Mouse (Mus musculus): ENCODE data around the gene Ctsh. TPM values are rescaled to one million over a fixed set of nuclear protein-coding genes. Genes with fewer than 3 reads are reported as not detected.
"Not testable (repeated sequence)": the region's sequence is repeated elsewhere in the genome, so short reads cannot be mapped to it uniquely, and the experiment has no call there.

Ctsh gene
- total RNA-seq, 2 experiments from 2014 or later: 56.0 to 58.4 TPM

DNA sequence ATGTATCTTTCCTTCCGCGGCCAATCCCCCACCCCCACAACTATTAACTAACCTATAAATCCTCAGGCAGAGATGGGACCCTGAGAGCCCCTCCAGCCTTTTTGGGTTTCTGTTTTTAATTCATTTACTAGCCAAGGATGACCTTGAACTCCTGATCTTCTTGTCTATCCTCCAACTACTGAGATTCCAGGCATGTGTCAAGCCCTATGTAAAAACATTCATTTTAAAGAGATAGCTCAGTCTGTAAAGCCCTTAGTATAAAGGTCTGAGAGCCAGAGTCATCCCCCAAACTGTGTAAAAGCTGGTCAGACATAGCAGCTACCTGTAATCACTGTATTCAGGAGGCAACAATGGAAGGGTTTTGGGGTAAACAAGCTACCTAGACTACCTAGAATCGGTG, 2.0 kb downstream of the Ctsh start:
- intact Hi-C loops (cut with DNase I): no loop called here
- DNase-seq: no peak

DNA sequence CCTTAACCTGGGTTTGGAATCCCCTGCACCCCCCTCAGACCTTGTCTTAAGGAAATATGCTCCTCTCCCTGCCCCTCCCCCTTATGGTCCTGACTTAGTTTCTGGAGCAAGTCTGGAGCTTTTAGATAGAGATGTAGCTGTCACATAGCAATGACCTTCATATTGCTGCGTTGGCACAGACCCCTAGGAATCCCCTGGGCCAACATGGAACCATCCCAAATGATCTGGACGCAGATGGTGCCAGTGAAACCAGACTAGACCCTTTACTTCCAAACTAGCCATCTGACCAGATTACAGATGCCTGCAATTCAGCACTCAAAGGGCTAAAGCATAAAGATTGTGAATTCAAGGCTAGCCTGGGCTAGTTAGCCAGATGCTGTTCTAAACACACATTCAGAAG, 2.8 kb downstream of the Ctsh start:
- DNase-seq: no peak
- intact Hi-C loops (cut with DNase I): no loop called here

DNA sequence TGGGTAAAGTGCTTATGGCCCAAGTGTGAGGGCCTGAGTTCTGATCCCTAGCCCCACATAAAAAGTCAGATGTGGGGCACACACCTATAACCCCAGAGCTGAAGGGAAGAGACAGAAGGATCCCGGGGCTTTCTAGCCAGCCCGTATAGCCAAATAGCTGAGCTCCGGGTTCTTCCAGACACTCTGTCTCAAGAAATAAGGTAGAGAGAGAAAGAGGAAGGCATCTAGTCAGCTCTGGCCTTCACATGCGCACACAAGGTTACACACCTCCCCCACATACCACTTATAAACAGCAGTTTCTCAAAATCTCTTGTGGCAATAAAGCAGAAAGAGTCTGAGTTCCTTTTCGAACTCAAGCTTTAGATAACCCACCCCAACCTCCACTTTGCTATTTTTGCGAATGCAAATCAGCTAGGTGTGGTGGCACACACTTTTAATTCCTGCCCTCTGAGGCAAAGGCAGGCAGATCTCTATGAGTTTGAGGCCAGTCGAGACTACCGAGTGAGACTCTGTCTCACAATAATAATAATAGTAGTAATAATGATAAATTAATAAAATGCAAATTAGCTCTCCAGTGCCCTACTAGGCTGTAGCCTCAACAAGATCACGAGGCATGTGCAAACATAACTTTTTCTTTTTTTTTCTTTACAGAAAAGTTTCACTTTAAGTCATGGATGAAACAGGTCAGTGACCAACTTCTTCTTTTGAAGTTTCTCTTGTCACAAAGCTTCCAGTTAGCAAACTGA, 6.0 kb downstream of the Ctsh start:
- DNase-seq: no peak
- intact Hi-C loops (cut with DNase I): no loop called here

DNA sequence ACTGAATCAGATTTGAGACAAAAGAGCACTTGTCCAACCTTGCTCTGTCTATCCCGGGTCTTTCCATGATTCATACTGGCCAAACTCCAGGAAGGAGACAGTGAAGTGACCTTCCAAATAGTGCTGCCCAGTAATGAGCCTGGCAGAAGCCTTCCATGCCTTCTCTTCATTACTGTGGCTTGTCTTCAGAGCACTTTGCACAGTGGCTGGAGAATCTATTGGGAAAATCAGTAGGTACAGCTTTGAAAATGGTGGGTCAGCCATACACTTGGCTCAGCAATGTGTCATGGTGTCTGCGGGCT, 6.6 kb downstream of the Ctsh start:
- intact Hi-C loops (cut with DNase I): no loop called here
- DNase-seq: no peak

DNA sequence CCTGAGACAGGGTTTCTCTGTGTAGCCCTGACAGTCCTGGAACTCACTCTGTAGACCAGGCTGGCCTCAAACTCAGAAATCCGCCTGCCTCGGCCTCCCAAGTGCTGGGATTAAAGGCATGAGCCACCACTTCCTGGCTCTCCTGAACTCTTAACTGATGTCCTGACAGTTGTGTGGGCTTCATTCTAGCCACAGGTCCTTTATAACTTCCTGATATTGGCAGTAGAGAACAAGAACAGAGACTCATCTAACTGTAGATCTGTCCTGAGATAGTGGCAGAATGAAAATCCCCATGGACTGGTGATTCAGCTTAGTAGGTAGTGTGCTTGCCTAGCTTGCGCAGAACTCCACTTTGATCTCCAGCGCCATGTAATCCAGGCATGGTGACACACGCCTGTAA, 7.0 kb downstream of the Ctsh start:
- intact Hi-C loops (cut with DNase I); DNase-seq: not testable (repeated sequence)

DNA sequence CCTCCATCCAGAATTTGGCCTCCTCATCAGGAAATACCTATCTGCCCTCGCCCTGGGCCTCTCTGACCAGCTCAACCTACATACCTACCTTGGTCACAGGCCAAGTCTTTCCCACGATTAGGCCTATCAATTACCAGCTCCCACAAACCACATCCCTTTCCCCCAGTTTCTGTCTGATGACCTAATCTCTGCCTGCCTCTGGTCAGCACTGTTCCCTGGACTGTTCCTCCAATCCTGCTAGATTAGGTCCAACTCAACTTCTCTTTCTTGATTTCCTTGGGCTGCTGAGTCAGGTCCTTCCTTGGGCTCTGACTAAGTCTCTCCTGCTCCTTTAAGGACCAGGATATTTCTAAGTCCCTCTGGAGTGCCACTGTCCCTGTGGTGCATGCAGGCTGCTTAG, 13.4 kb downstream of the Ctsh start:
- intact Hi-C loops (cut with DNase I): no loop called here

DNA sequence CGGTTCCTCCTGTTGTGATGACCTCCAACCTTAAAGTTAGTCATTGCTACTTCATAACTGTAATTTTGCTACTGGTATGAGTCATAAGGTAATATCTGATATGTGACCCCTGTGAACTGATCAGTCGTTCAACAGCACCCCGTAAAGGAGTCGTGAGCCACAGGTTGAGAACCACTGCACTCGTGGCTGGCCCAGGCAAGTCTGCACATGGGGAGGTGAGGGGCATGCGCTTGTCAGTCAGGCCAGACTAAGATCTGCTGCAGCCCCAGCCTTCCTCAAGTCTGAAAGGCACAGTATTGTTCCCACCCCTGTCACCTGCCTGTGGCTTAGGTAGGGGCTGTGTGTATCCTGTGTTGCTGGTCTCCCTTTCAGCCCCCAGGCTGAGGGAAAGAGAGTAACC, 14.8 kb downstream of the Ctsh start:
- intact Hi-C loops (cut with DNase I): no loop called here
- no peak for DNase-seq

More for the DNA sequence above, 13.4 kb downstream of the Ctsh start:
- DNase-seq: no peak

DNA sequence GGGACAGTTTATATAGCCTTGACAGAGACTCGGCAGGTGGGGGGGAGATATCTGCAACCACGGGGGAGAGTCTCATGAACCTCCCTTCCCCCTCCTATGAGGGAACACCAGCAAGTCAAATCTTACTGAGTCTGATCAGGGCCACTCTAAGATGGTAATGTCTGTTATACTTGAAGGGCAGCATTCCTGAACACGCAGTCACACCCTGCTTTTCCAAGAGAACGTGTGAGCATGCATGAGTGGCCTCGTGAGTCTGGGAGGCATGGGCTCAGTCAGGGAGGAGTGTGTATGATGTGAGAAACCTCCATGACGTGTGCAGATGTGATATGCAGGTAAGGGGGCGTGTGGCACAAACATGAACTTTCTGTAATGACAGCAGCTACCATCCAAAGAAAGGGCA, 15.5 kb downstream of the Ctsh start:
- intact Hi-C loops (cut with DNase I): no loop called here
- no peak for DNase-seq

DNA sequence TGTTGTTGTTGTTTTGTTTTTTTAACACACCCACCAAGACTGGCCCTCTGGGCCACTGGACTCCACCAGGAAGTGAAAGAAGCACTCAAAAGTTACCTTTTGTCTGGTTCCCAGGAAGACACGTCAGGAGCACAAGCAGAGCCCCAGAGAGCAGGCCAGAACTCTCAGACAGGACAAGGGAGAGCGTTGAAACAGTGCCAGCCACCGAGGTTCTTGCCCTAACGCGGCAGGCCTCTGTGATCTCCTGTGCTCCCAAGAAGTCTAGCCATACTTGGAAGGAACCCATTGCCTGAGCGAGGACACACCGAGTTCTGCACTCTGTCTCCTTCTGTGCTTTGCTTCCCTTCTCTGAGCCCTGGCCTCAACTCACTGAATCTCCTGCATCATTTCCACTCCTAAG, 16.2 kb downstream of the Ctsh start:
- intact Hi-C loops (cut with DNase I): loop anchor here (10.0 kb wide), 1 partner anchor 365 kb away; the partner anchor contains the start of gene Tmed3
- no peak for DNase-seq

DNA sequence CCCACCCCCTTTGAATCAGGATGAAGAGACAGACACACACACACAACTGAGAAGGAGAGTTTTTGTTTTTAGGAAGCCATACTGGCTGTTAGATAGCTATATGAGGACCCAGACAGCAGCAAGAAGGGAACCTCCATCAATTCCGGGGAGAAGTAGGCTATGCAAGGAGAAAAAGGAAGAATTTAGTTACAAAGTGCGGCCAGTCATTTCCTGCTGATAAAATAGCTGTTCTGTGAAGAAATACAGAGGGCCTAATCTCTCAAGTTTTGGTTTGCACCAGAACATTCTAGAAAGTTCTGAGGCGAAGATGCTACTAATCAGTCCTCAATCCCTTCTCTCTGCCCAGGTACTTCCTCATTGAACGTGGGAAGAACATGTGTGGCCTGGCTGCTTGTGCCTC, 21.4 kb downstream of the Ctsh start:
- no peak for DNase-seq
- intact Hi-C loops (cut with DNase I): loop anchor here (5.0 to 10.0 kb wide), 2 partner anchors 93 to 371 kb away; partner anchors contain the start of gene Tmed3

DNA sequence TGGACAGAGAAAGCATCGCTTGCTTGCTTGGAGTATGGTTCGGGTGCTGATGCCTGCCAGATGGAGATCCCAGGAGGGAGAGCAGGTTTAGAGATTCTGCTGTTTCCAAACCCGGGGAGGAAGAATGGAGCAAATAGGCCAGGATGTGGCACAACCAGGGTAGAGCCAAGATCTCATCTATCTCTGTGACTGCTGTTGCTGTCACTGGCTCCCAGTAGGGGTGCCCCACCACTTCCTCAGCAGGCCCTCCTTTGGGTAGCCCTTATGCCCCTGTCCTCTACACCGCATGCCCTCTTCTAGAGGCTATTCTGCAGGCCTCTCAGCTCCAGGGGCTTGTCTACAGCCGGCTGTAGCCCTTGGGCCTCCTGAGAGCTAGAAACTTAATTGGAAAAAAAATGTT, 22.2 kb downstream of the Ctsh start:
- intact Hi-C loops (cut with DNase I): loop anchor here (5.0 to 10.0 kb wide), 2 partner anchors 94 to 371 kb away; partner anchors contain the start of gene Tmed3
- DNase-seq: no peak

DNA sequence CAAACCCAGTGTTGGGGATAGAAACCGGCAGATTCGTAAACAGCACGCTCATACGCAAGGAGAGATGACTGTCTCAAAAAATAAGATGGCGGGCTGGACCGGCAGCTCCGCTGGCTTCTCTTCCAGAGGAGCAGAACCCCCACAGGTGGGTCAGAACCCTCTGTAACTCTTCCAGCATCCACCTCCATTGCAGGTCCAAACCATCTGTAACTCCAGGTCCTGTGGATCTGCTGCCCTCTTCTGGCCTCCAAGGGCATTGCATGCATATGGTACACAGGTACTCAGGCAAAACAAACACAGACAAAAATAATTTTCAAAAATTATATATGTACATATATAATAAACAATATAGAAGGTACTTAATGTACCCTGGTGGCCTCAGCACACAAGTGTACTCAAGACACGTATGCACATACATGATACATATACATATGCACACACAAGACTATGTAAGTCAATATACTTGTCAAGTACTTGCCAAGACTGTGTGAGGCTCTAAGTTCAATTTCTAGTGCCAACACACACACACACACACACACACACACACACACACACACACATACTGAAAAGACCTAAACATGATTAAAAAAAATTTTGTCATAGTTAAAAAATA, 23.0 kb downstream of the Ctsh start:
- intact Hi-C loops (cut with DNase I): loop anchor here (1.0 to 10.0 kb wide), 3 partner anchors 95 to 372 kb away; partner anchors contain the start of gene Tmed3
- DNase-seq: peak; percentile 68 to 84

DNA sequence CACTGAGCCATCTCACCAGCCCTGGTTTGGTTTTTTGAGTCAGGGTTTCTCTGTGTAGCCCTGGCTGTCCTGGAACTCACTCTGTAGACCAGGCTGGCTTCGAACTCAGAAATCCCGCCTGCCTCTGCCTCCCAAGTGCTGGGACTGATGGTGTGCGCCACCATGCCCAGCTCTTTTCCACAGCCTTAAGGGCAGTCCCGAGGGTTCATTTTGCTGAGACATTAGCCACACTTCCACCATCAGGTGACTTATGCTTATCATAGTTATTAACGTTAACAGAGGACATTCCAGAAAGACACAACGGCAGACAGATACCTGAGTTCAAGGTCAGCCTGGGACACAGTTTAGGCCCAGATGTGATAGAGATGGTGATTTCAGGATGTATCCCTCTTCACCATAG, 28.0 kb downstream of the Ctsh start:
- DNase-seq; intact Hi-C loops (cut with DNase I): not testable (repeated sequence)

DNA sequence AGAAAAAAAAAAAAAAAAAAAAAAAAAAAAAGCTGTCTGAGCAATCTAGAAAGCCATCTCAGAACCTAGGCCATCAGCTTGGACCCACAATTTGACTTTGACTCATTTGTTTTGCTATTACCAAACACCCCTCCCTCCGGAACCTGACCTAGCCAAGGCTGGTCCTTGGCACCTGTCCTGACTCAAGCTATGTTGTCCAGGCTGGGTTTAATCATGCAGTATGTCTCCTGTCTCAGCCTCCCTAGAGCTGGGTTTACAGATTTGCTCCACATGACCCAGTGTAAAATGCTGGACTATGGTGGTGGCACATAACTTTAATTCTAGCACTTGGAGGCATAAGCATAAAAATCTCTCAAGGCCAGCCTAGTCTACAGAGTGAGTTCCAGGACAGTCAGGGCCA, 29.0 kb downstream of the Ctsh start:
- intact Hi-C loops (cut with DNase I): no loop called here
- DNase-seq: no peak

DNA sequence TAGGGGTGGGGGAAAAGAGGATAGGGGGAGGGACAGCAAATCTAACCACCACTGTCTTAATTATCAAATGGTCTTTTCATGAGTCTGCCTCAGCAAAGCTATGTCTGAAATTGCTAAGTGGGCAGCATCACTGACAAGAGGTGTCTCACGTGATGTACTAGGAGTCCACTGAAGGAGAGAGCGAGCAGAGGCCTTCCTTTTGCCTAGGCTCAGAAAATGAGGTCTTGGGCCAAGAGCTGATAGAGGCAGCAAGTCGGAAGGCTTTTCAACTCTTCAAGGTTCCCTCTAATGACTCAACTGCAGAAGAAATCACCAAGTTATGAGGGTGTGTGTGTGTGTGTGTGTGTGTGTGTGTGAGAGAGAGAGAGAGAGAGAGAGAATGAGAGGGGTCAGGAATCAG, 30.2 kb downstream of the Ctsh start:
- intact Hi-C loops (cut with DNase I): no loop called here
- DNase-seq: no peak

DNA sequence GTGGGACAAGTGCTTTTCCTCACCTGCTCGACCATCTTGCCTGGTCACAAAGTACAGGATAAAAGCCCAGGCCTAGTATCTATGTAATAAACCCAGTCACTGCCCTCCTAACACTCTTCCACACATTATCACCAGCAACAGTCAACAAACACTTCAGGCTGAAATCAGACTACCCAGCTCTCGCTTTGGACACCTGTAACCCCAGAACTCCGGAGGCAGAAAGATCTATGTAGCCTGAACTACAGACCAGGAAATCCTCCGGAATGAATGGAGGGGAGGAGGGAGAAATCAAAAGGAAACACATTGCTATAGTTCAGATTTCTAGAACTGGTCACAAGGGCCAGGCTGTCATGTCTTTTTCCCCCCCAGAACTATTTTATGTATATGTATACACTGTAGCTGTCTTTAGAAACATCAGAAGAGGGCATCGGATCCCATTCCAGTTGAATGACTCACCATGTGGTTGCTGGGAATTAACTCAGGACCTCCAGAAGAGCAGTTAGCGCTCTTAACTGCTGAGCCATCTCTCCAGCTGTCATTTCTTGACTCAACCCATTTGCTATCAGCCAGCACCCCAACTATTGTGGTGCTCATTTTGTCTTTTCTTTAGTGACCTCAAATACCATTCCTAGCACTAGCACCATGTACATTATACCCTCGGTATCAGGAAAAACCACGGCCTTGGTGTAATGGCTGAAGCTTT, 31.0 kb downstream of the Ctsh start:
- DNase-seq: no peak
- intact Hi-C loops (cut with DNase I): no loop called here

DNA sequence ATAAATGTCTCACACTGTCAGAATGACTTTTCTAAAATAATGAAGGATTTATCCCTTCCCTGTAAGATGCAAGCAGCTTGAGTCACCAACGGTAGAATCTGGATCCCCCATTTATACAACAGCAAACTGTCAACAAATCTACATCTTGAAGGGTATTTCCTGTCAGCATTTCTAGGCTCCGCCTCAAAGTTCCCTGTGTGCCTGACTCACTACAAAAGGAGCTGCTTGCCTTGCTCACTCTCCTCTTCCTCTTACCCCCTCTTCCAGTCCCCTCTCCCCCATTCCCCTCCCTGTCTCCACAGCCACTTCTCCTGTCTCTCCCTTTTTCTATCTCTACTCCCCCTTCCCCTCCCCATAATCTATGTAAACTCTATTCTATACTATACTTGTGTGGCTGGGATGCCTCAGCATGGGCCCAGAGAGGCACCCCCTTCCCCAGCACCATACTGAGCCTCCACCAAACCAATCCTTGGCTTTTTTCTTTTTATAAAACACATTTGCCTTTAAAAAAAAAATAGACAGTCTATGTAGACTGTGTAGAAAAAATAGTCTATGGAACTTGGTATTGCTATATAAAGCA, 34.0 kb downstream of the Ctsh start:
- DNase-seq: no peak
- intact Hi-C loops (cut with DNase I): no loop called here

DNA sequence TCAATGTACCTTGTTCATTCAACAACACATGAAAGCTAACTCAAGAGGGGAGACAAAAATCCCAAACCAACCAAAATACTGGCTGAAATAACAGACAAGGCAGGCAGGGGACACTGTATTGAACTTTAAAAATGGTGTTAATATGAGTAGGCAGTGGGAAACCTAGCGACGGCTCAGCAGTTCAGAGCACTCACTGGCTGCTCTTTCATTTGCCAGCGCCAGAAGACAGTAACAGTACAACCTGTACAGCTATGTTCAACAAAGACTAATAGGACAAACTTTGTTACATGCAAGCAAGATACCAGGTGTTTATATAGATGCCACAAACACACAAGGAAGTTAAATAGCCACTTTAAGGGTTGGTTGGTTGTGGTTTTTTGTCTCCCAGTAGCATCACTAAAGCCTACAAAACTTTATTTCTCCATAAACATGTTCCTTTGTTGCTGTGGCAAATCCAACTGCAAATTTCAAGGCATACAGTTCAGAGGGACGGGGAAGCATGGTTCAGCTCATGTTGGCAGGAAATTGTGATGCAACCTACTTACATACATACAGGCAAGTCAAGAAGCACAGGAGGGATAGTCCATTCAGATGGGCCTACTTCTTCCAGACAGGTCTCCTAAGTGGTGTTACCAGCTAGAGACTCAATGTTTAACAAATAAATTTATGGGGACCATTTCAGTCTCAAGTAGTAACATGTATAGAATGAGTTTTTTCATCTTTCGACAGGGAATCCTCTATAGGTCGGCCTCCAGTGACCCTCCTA, 35.6 kb downstream of the Ctsh start:
- DNase-seq: no peak
- intact Hi-C loops (cut with DNase I): no loop called here

DNA sequence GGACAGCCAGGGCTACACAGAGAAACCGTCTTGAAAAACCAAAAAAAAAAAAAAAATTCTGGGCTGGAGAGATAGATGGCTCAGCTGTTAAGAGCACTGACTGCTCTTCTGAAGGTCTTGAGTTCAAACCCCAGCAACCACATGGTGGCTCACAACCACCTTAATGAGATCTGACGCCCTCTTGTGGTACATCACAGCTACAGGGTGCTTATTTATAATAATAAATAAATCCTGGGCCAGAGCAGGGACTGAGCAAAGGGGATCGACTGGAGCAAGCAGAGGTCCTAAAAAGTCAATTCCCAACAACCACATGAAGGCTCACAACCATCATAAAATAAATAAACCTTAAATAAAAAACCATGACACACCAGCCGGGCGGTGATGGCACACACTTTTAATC, 45.0 kb downstream of the Ctsh start:
- intact Hi-C loops (cut with DNase I): loop anchor here (2.0 kb wide), 1 partner anchor 28 kb away; no protein-coding TSS in a partner anchor
- DNase-seq: no peak

DNA sequence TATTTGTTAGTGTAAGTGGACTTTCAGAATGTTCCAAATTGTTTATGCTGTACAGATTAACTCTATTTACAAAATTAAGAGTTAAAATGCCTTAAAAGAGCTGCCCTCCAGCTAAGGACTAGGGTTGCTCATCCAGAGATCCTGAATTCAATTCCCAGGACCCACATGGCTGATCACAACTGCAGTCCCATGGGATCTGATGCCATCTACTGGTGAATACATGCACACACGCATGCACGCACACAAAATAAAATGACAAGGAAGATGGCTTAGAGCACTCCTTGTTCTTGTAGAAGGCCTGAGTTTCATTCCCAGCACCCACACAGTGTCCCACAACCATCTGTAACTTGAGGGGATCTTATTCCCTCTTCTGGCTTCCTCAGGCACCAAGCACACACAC, 46.8 kb downstream of the Ctsh start:
- intact Hi-C loops (cut with DNase I): no loop called here
- DNase-seq: no peak

DNA sequence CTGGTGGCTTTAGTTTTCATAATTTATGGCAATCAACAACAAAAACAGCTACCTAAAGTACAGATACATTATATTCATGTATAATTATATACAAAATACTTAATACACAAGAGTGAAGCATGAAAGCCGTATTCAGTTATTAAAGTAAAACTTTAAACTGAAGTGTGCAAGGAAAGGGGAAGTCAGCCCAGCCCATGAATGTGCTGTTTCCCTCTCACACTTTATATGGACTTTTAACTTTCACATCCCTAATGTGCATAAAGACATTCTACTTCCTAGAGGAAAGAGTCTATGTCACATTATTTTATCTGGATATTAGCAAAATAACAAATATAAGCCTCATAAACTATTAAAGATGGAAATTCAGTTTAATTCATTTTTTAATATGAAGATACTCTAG, 51.5 kb downstream of the Ctsh start:
- intact Hi-C loops (cut with DNase I): no loop called here
- DNase-seq: no peak

Measured in heart, postnatal 36 days (tissue).